Mouse (Mus musculus) hindbrain, embryonic 10.5 days (tissue): ENCODE measurements around the gene Adam19. TPM values are rescaled to one million over a fixed set of nuclear protein-coding genes. Genes with fewer than 3 reads are reported as not detected.

Experiments used
- DNase-seq: peaks from one replicate; pipeline ENCODE4 v3.0.0-alpha.2; 2017; ENCODE audit warnings: low spot score
- H3K27ac ChIP-seq: fragments of 300-500 bp; sonication (generic); 2 replicates; pipeline ENCODE4 v1.5.1; 2016; ENCODE audit warnings: mild to moderate bottlenecking, moderate library complexity
- H3K27me3 ChIP-seq: fragments of 300-500 bp; sonication (generic); 2 replicates; pipeline ENCODE4 v1.6.1; 2016; ENCODE audit warnings: mild to moderate bottlenecking; ENCODE audit not compliant: poor library complexity, insufficient read depth, severe bottlenecking
- H3K36me3 ChIP-seq: fragments of 300-500 bp; sonication (generic); 2 replicates; pipeline ENCODE4 v1.6.1; 2016; ENCODE audit warnings: mild to moderate bottlenecking, moderate library complexity
- H3K4me1 ChIP-seq: fragments of 300-500 bp; sonication (generic); replicated peaks from 2 replicates; pipeline ENCODE4 v1.6.1; 2016; ENCODE audit warnings: mild to moderate bottlenecking
- H3K4me3 ChIP-seq: fragments of 300-500 bp; sonication (generic); 2 replicates; pipeline ENCODE4 v1.5.1; 2016; ENCODE audit warnings: mild to moderate bottlenecking, moderate library complexity
- H3K9me3 ChIP-seq: fragments of 300-500 bp; sonication (generic); 2 replicates; pipeline ENCODE4 v1.6.1; 2016; ENCODE audit warnings: mild to moderate bottlenecking, moderate library complexity
- WGBS: fragments of 180-500 bp; shearing (Covaris S2); methylation state at CpG from one replicate; pipeline ENCODE4 v1.1.7; 2016; 5-methylcytosine and 5-hydroxymethylcytosine counted together
- polyA plus RNA-seq: library from polyadenylated mRNA; unstranded; fragments of >200 nt; fragmentation: Nextera tagmentation; extraction: Ambion mirVana; gene quantifications from 2 replicates; pipeline ENCODE4 v1.2.1, GENCODE M21; 2016

Gene Adam19
- polyA plus RNA-seq, 1 experiment from 2014 or later = 14.0 TPM

DNA sequence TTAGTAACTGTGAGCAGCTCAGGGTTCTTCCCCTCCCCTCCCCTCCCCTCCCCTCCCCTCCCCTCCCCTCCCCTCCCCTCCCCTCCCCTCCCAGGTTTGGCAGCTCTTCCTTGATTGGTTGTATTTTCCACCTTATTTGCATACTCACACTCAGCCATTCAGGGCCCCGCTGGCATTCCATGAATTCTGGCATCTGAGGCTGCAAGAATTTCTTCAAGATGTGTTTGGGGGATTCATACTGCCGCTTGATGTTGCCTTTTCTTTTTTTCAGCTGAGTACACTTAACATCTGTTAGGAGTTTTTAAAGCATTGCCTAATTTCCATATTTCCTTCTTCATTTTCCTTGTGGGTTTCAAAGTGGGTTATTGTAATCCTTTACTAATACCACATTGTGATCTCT, 132.5 kb downstream of the Adam19 start:
- Histone ChIP-seq H3K27me3 (no peaks in the 10 kb centered on the region), H3K4me3 (no peak overlapping the region), H3K9me3 (no peaks in the 10 kb centered on the region), H3K4me1 (peaks cover 8% of the 10 kb centered on the region; the same call in 1 of the 2 replicates), H3K27ac (no peak overlapping the region), H3K36me3 (0 out of 2 replicates have a peak, but pooled peaks cover 3% of the 10 kb centered on the region)
- DNase-seq = no peak
- whole genome bisulfite sequencing = 79% methylated on average over 2 of the region's 2 CpGs

DNA sequence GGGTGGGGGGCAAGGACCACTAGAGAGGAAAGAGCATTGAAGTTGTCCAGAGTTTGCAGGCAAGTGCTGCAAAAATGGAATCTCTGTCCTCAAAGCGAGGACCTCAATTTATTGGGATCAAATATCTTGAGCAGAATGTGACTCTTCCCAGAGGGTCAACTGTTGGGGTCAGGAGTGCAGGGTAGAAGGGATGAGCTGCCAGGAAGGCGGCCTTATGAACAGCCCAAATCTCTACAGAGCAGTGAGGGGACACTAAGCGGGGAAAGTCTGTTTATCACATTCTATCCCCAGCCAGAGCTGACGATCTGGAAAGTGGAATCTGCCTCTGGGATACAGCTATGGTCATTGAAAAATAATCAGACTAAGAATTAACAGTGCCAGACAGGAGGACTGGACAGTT, 138.4 kb downstream of the Adam19 start:
- Histone ChIP-seq H3K27ac (no peak overlapping the region), H3K27me3 (no peaks in the 10 kb centered on the region), H3K4me1 (peaks cover 3% of the 10 kb centered on the region; the same call in 1 of the 2 replicates), H3K9me3 (no peaks in the 10 kb centered on the region), H3K36me3 (peaks cover 46% of the 10 kb centered on the region), H3K4me3 (no peak overlapping the region)
- no peak for DNase-seq
- 62% methylated on average over 4 of the region's 4 CpGs for WGBS

Other genes starting within 250 kb of the Adam19 start
- gene Clint1, start 203.9 kb upstream of the Adam19 start, polyA plus RNA-seq = 59.1 and 62.2 TPM in 2 replicates
- 8.0 and 8.7 TPM in 2 replicates for gene Lsm11, start 111.1 kb upstream of the Adam19 start, polyA plus RNA-seq
- gene Thg1l, start 100.5 kb upstream of the Adam19 start, polyA plus RNA-seq = 13.5 and 15.6 TPM in 2 replicates
- gene Sox30, start 75.7 kb upstream of the Adam19 start, polyA plus RNA-seq = 0.14 TPM in 1 of 2 replicates, not detected in the other
- gene Gm12166, start 3.7 kb upstream of the Adam19 start, polyA plus RNA-seq = 2.6 and 4.0 TPM in 2 replicates
- 0.65 and 0.66 TPM in 2 replicates for gene Nipal4, start 110.5 kb downstream of the Adam19 start, polyA plus RNA-seq
- 0.40 and 0.80 TPM in 2 replicates for gene Fndc9, start 179.5 kb downstream of the Adam19 start, polyA plus RNA-seq